Mouse (Mus musculus): ENCODE measurements around the gene Uap1. TPM values are rescaled to one million over a fixed set of nuclear protein-coding genes. Genes with fewer than 3 reads are reported as not detected.

Gene Uap1
- polyA plus RNA-seq, 1 experiment from 2014 or later: 40.3 TPM

DNA sequence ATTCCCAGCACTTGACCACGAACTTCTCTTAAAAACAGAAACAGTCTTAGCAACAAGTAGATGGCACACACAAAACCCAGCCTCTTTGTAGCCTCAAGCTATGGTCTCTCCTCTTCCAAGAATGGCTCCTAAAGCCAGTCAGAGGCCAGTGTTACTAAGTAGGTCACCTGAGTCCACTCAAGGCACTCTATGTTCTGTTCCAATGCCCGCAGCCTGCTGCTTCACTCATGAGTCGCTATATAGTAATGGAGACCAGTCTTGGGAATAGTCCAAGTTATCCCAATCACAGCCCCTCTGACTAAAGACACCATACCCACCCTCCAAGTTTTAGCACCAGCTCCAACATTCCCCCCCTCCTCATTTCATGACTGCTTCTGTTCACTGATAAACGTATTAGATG is 29.2 kb downstream of the Uap1 start:
- peaks cover 29% of the 10 kb centered on the region for H3K4me1 ChIP-seq
- H3K4me3 ChIP-seq: no peak overlapping the region
- ATAC-seq: no peak
- 90% methylated on average over 4 of the region's 4 CpGs for WGBS (ENCODE audit: insufficient replicate concordance)
- H3K36me3 ChIP-seq: peaks cover 77% of the 10 kb centered on the region
- no peak overlapping the region for H3K27ac ChIP-seq
- H3K9me3 ChIP-seq (replicated peaks): no peaks in the 10 kb centered on the region
- no peak overlapping the region for H3K9ac ChIP-seq
- no peaks in the 10 kb centered on the region for H3K27me3 ChIP-seq (replicated peaks)
- H3K4me2 ChIP-seq: no peak overlapping the region

GRCm38 (mm10) chr1:170142256-170142871 is 32.4 kb downstream of the Uap1 start:
- 87% methylated on average over 8 of the region's 8 CpGs for WGBS (ENCODE audit: insufficient replicate concordance)
- H3K9me3 ChIP-seq (replicated peaks): no peaks in the 10 kb centered on the region
- no peak overlapping the region for H3K4me3 ChIP-seq
- peaks cover 52% of the 10 kb centered on the region for H3K36me3 ChIP-seq
- no peaks in the 10 kb centered on the region for H3K27me3 ChIP-seq (replicated peaks)
- no peak overlapping the region for H3K27ac ChIP-seq
- ATAC-seq: no peak
- H3K4me2 ChIP-seq: no peak overlapping the region
- no peak overlapping the region for H3K9ac ChIP-seq
- H3K4me1 ChIP-seq: peaks cover 2% of the 10 kb centered on the region

DNA sequence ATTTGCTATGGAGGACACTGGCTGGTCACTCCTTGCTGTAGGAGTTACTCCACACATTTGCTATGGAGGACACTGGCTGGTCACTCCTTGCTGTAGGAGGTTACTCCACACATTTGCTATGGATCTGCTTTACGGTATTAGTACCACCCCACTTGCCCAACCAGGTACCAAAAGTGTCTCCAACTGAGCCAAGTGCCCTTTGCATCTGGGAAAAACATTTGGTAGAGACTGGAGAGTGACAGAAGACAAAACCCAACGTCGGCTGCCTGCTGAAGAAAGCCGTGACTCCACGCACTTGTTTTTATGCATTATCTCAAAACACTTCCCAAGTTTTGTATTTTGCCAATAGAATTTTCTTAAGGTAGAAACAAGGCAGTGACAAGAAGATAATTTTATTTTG is 33.1 kb downstream of the Uap1 start:
- 89% methylated on average over 5 of the region's 5 CpGs for WGBS (ENCODE audit: insufficient replicate concordance)
- Histone ChIP-seq H3K4me2 (no peak overlapping the region), H3K4me3 (no peak overlapping the region), H3K36me3 (peaks cover 46% of the 10 kb centered on the region), H3K4me1 (no peaks in the 10 kb centered on the region), H3K9me3 (replicated peaks) (no peaks in the 10 kb centered on the region), H3K27me3 (replicated peaks) (no peaks in the 10 kb centered on the region), H3K27ac (no peak overlapping the region), H3K9ac (no peak overlapping the region)
- no peak for ATAC-seq

DNA sequence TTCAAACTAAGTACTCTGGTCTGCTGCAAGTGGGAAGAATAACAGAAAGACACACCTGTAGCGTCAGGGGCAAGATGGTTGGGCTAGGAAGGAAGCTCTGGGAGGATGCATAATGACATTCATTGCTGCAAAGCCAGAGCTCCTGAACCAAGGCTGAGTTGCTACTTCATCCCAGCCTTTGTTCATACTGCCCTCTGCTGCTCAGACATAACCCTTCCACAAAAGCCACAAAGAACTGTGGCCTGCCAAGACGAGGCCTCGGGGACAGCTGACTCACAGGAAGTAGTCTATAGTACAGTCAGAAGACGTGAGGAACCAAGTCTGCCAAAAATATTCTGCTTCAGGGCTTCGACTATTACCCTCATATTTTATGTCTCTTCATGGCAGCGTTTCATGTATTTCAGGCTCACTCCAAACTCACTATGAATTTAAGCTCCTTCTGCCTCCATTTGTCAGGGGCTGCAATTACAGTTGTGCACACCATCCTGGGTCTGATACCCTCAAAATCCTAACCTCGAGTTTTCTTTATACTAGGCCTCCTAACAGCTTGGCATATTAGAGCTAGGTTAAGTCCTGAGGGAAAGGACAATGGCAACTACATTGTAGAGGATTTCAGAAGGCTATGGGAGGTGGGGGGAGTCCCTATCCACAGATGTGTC is 38.3 kb downstream of the Uap1 start:
- H3K27me3 ChIP-seq (replicated peaks): no peaks in the 10 kb centered on the region
- H3K4me1 ChIP-seq: no peaks in the 10 kb centered on the region
- peak; percentile 71 for ATAC-seq
- WGBS (ENCODE audit: insufficient replicate concordance): 13% methylated on average over 7 of the region's 7 CpGs
- no peak overlapping the region for H3K4me2 ChIP-seq
- H3K9me3 ChIP-seq (replicated peaks): no peaks in the 10 kb centered on the region
- no peak overlapping the region for H3K27ac ChIP-seq
- no peak overlapping the region for H3K9ac ChIP-seq
- 0 out of 2 replicates have a peak, but pooled peaks cover 3% of the 10 kb centered on the region for H3K36me3 ChIP-seq
- no peak overlapping the region for H3K4me3 ChIP-seq

GRCm38 (mm10) chr1:170134264-170134663 is 40.5 kb downstream of the Uap1 start:
- Histone ChIP-seq H3K4me1 (no peaks in the 10 kb centered on the region), H3K27me3 (replicated peaks) (no peaks in the 10 kb centered on the region), H3K4me2 (no peak overlapping the region), H3K36me3 (no peaks in the 10 kb centered on the region), H3K9ac (no peak overlapping the region), H3K4me3 (no peak overlapping the region), H3K9me3 (replicated peaks) (no peaks in the 10 kb centered on the region), H3K27ac (no peak overlapping the region)
- WGBS (ENCODE audit: insufficient replicate concordance): 75% methylated on average over 8 of the region's 8 CpGs
- no peak for ATAC-seq

GRCm38 (mm10) chr1:170130962-170131361 is 43.8 kb downstream of the Uap1 start:
- no peak overlapping the region for H3K4me2 ChIP-seq
- no peak overlapping the region for H3K4me3 ChIP-seq
- H3K9me3 ChIP-seq (replicated peaks): no peaks in the 10 kb centered on the region
- no peaks in the 10 kb centered on the region for H3K27me3 ChIP-seq (replicated peaks)
- no peaks in the 10 kb centered on the region for H3K36me3 ChIP-seq
- ATAC-seq: no peak
- H3K9ac ChIP-seq: no peak overlapping the region
- H3K4me1 ChIP-seq: no peaks in the 10 kb centered on the region
- no peak overlapping the region for H3K27ac ChIP-seq
- 73% methylated on average over 3 of the region's 3 CpGs for WGBS (ENCODE audit: insufficient replicate concordance)

- WGBS (ENCODE audit: insufficient replicate concordance): 61% methylated on average over 2 of the region's 2 CpGs
- Histone ChIP-seq H3K27me3 (replicated peaks) (no peaks in the 10 kb centered on the region), H3K4me2 (no peak overlapping the region), H3K9ac (no peak overlapping the region), H3K36me3 (no peaks in the 10 kb centered on the region), H3K4me1 (no peaks in the 10 kb centered on the region), H3K4me3 (no peak overlapping the region), H3K9me3 (replicated peaks) (no peaks in the 10 kb centered on the region), H3K27ac (no peak overlapping the region)
- ATAC-seq: no peak
Measured at GRCm38 (mm10) chr1:170124644-170125043, 50.1 kb downstream of the Uap1 start.

DNA sequence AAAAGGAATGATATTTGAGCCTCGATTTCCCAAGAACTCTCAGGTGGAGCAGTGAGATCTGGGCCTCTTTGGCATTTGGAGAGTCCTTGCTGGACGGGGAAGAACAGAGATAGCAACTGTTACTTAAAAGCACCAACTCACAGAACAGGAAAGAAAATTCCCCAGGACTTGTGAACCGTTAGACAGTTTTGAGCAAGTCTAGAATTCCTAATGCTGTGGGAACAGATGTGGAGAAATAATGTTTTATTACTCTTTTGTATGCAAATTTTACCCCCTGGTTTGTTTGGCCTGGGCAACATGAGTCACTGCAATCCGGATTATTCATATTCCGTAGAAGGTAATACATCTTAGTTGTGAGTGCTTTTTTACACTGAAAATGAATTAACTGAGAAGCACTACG is 61.1 kb downstream of the Uap1 start:
- Histone ChIP-seq H3K36me3 (no peaks in the 10 kb centered on the region), H3K4me2 (no peak overlapping the region), H3K27ac (no peak overlapping the region)

DNA sequence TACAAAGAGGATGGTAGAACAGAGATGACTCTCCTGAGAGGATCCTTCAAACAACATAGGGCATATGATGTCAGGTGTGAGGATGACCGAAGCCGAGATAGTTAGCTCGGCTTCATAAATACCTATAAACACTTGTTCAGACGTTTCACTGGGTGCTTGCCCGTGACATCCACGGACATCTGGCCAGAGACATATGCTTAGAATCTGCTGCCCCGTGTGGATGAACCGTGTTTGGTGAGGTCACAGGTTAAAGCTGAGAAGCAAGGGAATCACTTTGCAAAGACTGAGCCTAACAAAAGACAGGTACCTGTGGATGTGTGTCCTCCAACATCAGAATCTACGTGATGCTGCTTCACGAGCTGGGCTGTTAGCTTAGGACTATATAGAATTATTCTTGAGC is 62.5 kb downstream of the Uap1 start:
- WGBS (ENCODE audit: insufficient replicate concordance): 79% methylated on average over 10 of the region's 10 CpGs
- H3K36me3 ChIP-seq: no peaks in the 10 kb centered on the region
- H3K4me1 ChIP-seq: no peaks in the 10 kb centered on the region
- no peaks in the 10 kb centered on the region for H3K27me3 ChIP-seq (replicated peaks)
- H3K27ac ChIP-seq: no peak overlapping the region
- H3K4me2 ChIP-seq: no peak overlapping the region
- no peak overlapping the region for H3K4me3 ChIP-seq
- H3K9me3 ChIP-seq (replicated peaks): no peaks in the 10 kb centered on the region
- no peak for ATAC-seq
- no peak overlapping the region for H3K9ac ChIP-seq

More for the DNA sequence above, 61.1 kb downstream of the Uap1 start:
- H3K9me3 ChIP-seq (replicated peaks): no peaks in the 10 kb centered on the region
- H3K4me1 ChIP-seq: no peaks in the 10 kb centered on the region
- WGBS (ENCODE audit: insufficient replicate concordance): 65% methylated on average over 6 of the region's 6 CpGs
- no peaks in the 10 kb centered on the region for H3K27me3 ChIP-seq (replicated peaks)
- no peak overlapping the region for H3K4me3 ChIP-seq
- ATAC-seq: no peak
- no peak overlapping the region for H3K9ac ChIP-seq

- no peaks in the 10 kb centered on the region for H3K27me3 ChIP-seq (replicated peaks)
- no peak overlapping the region for H3K27ac ChIP-seq
- H3K36me3 ChIP-seq: no peaks in the 10 kb centered on the region
- H3K9me3 ChIP-seq (replicated peaks): no peaks in the 10 kb centered on the region
- no peak overlapping the region for H3K9ac ChIP-seq
- no peaks in the 10 kb centered on the region for H3K4me1 ChIP-seq
- no peak overlapping the region for H3K4me3 ChIP-seq
- ATAC-seq: no peak
- no peak overlapping the region for H3K4me2 ChIP-seq
- 76% methylated on average over 16 of the region's 16 CpGs for WGBS (ENCODE audit: insufficient replicate concordance)
Measured at GRCm38 (mm10) chr1:170111651-170112226, 63.0 kb downstream of the Uap1 start.

DNA sequence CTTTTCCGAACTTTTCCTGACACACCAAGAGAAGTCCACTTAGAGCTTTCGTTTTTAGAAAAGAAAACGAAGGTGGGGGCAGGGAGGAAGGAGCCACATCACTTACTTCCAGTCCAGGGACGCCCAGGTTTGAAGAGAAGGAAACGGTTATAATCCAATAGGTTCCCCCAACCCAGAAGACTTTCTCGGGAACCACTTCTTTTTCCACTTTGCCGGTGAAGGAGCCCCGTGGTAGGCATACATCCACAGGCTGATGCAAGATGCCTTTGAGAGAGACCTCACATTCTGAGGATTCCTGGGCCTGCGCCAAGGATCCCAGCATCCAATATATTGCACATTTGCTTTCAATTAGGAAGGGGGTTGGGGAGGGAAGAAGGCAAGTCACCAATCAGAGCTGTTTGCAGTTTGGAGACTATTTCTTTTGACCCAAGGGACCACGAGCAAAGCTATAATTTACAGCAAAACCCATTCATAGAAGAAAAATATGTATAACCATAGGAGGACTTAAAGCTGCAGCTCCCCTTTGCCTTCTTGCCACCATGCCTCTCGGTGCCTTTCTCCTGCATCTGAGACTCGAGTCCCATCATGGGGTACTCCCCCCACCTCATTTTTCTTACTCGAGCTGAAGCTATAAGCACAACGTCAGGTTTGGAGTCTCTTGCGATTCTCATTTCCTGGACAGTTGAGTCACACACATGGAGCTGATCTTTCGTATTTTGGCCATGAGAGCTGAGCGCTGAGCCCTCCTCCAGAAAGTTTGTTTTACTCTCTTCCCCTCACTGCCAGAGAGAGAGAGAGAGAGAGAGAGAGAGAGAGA is 64.0 kb downstream of the Uap1 start, which contains the start of gene Ddr2:
TSS of gene Ddr2 (minus strand) at position 247 of the 817 bp plus-strand sequence.
- no peak within 1 kb of the TSS for H3K4me2 ChIP-seq
- 60% methylated on average over 17 of the region's 17 CpGs for WGBS (ENCODE audit: insufficient replicate concordance)
- no peak within 1 kb of the TSS for H3K27ac ChIP-seq
- ATAC-seq: no peak
- H3K9ac ChIP-seq: no peak within 1 kb of the TSS
- H3K4me1 ChIP-seq: no peaks in the 10 kb centered on the region
- H3K9me3 ChIP-seq (replicated peaks): no peaks in the 10 kb centered on the region
- no peak within 1 kb of the TSS; the same call in 1 of the 2 replicates for H3K4me3 ChIP-seq
- no peaks in the 10 kb centered on the region for H3K27me3 ChIP-seq (replicated peaks)
- H3K36me3 ChIP-seq: no peaks in the 10 kb centered on the region

Measured in liver, embryonic 12.5 days (tissue).